22 mouse cellular contexts compared by ENCODE assay signal in genomic region chr2:77412171-77412570, GRCm38 (mm10).
"Had no signal": no experiment of that assay in that cellular context is flagged by ENCODE, and none has a peak within 500 bp of the region (broad histone marks: within the 10 kb centered on the region; RNA-seq: fewer than 3 reads in every experiment).

No protein-coding gene starts in this region.

- H3K36me3 ChIP-seq: limb, embryonic 13.5 days; liver, embryonic 12.5 days; liver, embryonic 15.5 days; lung, embryonic 15.5 days; midbrain, embryonic 12.5 days; midbrain, embryonic 15.5 days; neural tube, embryonic 12.5 days; neural tube, embryonic 15.5 days had no signal

- H3K27me3 ChIP-seq: limb, embryonic 13.5 days; liver, embryonic 12.5 days; liver, embryonic 15.5 days; lung, embryonic 15.5 days; midbrain, embryonic 12.5 days; midbrain, embryonic 15.5 days; neural tube, embryonic 12.5 days; neural tube, embryonic 15.5 days had no signal

- H3K9me3 ChIP-seq: limb, embryonic 13.5 days; liver, embryonic 12.5 days; liver, embryonic 15.5 days; lung, embryonic 15.5 days; midbrain, embryonic 12.5 days; midbrain, embryonic 15.5 days; neural tube, embryonic 12.5 days; neural tube, embryonic 15.5 days had no signal

- H3K4me3 ChIP-seq: limb, embryonic 13.5 days; liver, embryonic 12.5 days; liver, embryonic 15.5 days; lung, embryonic 15.5 days; midbrain, embryonic 12.5 days; midbrain, embryonic 15.5 days; neural tube, embryonic 12.5 days; neural tube, embryonic 15.5 days had no signal

- H3K27ac ChIP-seq: limb, embryonic 13.5 days; liver, embryonic 12.5 days; liver, embryonic 15.5 days; lung, embryonic 15.5 days; midbrain, embryonic 12.5 days; midbrain, embryonic 15.5 days; neural tube, embryonic 12.5 days; neural tube, embryonic 15.5 days; stomach, postnatal 0 days had no signal

- H3K4me1 ChIP-seq: limb, embryonic 13.5 days; liver, embryonic 12.5 days; liver, embryonic 15.5 days; lung, embryonic 15.5 days; midbrain, embryonic 12.5 days; midbrain, embryonic 15.5 days; neural tube, embryonic 12.5 days had no signal

- DNase-seq: kidney, adult 9 months; kidney, postnatal 14 days; kidney, postnatal 4 days; left cerebral cortex, postnatal 4 days; liver; lung, adult 18-20 months; lung, postnatal 10 days; lung, postnatal 4 days; right cerebral cortex, adult 18-20 months; right cerebral cortex, postnatal 14 days; right cerebral cortex, postnatal 4 days; thymus, adult 18-20 months; thymus, postnatal 36 days had no signal
